Mouse (Mus musculus) lung, postnatal 0 days (tissue): ENCODE measurements around the gene Trcg1. TPM values are rescaled to one million over a fixed set of nuclear protein-coding genes. Genes with fewer than 3 reads are reported as not detected.
"Not testable (repeated sequence)": the region's sequence is repeated elsewhere in the genome, so short reads cannot be mapped to it uniquely, and the experiment has no call there.

ENCODE experiments used
- ATAC-seq: fragments of 200-750 bp; cut with Nextera tagmentation; 2 replicates; pipeline ENCODE4 v1.8.0; 2017; ENCODE audit warnings: moderate library complexity
- DNase-seq: peaks from one replicate; pipeline ENCODE4 v3.0.0-alpha.2; 2016; ENCODE audit warnings: low spot score
- H3K27ac ChIP-seq: fragments of 300-500 bp; sonication (generic); 2 replicates; pipeline ENCODE4 v1.5.1; 2014; ENCODE audit warnings: antibody characterized with exemption, mild to moderate bottlenecking, low read length, mixed read lengths
- H3K27me3 ChIP-seq: fragments of 300-500 bp; sonication (generic); replicated peaks from 2 replicates; pipeline ENCODE4 v1.6.1; 2014; ENCODE audit warnings: low read length, mixed read lengths; ENCODE audit not compliant: insufficient read depth
- H3K36me3 ChIP-seq: fragments of 300-500 bp; sonication (generic); 2 replicates; pipeline ENCODE4 v1.6.1; 2014; ENCODE audit warnings: low read length, mixed read lengths; ENCODE audit not compliant: insufficient read depth
- H3K4me1 ChIP-seq: fragments of 300-500 bp; sonication (generic); 2 replicates; pipeline ENCODE4 v1.6.1; 2014; ENCODE audit warnings: antibody characterized with exemption, low read depth, low read length, mixed read lengths; ENCODE audit not compliant: insufficient read depth
- H3K4me2 ChIP-seq: fragments of 300-500 bp; sonication (generic); replicated peaks from 2 replicates; pipeline ENCODE4 v1.6.1; 2014; ENCODE audit warnings: low read depth, mild to moderate bottlenecking, low read length, moderate library complexity, mixed read lengths
- H3K4me3 ChIP-seq: fragments of 300-500 bp; sonication (generic); 2 replicates; pipeline ENCODE4 v1.5.1; 2014; ENCODE audit warnings: low read depth, low read length
- H3K9ac ChIP-seq: fragments of 300-500 bp; sonication (generic); replicated peaks from 2 replicates; pipeline ENCODE4 v1.6.1; 2014; ENCODE audit warnings: low read depth, mild to moderate bottlenecking
- H3K9me3 ChIP-seq: fragments of 300-500 bp; sonication (generic); 2 replicates; pipeline ENCODE4 v1.6.1; 2016; ENCODE audit warnings: low read length, mixed read lengths
- CTCF ChIP-seq: IDR thresholded peaks from 2 replicates; pipeline ENCODE4 v1.5.1; 2016; ENCODE audit warnings: antibody characterized with exemption, mild to moderate bottlenecking
- EP300 ChIP-seq: IDR thresholded peaks from 2 replicates; pipeline ENCODE4 v1.6.1; 2016; ENCODE audit warnings: antibody characterized with exemption, mild to moderate bottlenecking, control low read depth
- WGBS: fragments of 180-500 bp; shearing (Covaris S2); extraction: QIAGEN DNeasy Blood & Tissue Kit; methylation state at CpG from one replicate; pipeline ENCODE4 v1.1.7; 2014; 5-methylcytosine and 5-hydroxymethylcytosine counted together
- polyA plus RNA-seq: library from polyadenylated mRNA; unstranded; fragments of >200 nt; fragmentation: Nextera tagmentation; extraction: Ambion mirVana; gene quantifications from 2 replicates; pipeline ENCODE4 v1.2.1, GENCODE M21; 2015

Gene Trcg1
- polyA plus RNA-seq: not detected in 2 replicates

- H3K36me3 ChIP-seq: no peaks in the 10 kb centered on the region
- no peaks in the 10 kb centered on the region for H3K9me3 ChIP-seq
- H3K9ac ChIP-seq: no peak within 1 kb of the TSS
- 90% methylated on average over 2 of the region's 2 CpGs for whole genome bisulfite sequencing
- no peak for TF ChIP-seq EP300
- TF ChIP-seq CTCF: no peak
- no peak within 1 kb of the TSS for H3K4me3 ChIP-seq
- no peak for DNase-seq
- H3K4me1 ChIP-seq: no peaks in the 10 kb centered on the region
- H3K27ac ChIP-seq: no peak within 1 kb of the TSS
- no peak within 1 kb of the TSS for H3K4me2 ChIP-seq
- ATAC-seq: no peak
- H3K27me3 ChIP-seq: no peaks in the 10 kb centered on the region
Measured at GRCm38 (mm10) chr9:57236256-57236655, at the start of gene Trcg1. TSS of gene Trcg1 (plus strand) at chr9:57236556.

- no peak overlapping the region for H3K4me2 ChIP-seq
- ATAC-seq: no peak
- H3K9me3 ChIP-seq: no peaks in the 10 kb centered on the region
- no peaks in the 10 kb centered on the region for H3K27me3 ChIP-seq
- TF ChIP-seq EP300: no peak
- no peak for TF ChIP-seq CTCF
- H3K36me3 ChIP-seq: no peaks in the 10 kb centered on the region
- no peak overlapping the region for H3K27ac ChIP-seq
- no peak for DNase-seq
- no peak overlapping the region for H3K9ac ChIP-seq
- 37% methylated on average over 3 of the region's 3 CpGs for WGBS
- no peaks in the 10 kb centered on the region for H3K4me1 ChIP-seq
- no peak overlapping the region for H3K4me3 ChIP-seq
Measured at GRCm38 (mm10) chr9:57196708-57197107, 39.6 kb upstream of the Trcg1 start.

GRCm38 (mm10) chr9:57197414-57197813 lies 38.9 kb upstream of the Trcg1 start:
- H3K4me3 ChIP-seq: no peak overlapping the region
- H3K27ac ChIP-seq: no peak overlapping the region
- DNase-seq: no peak
- no peak overlapping the region for H3K9ac ChIP-seq
- no peaks in the 10 kb centered on the region for H3K4me1 ChIP-seq
- ATAC-seq: no peak
- 71% methylated on average over 8 of the region's 8 CpGs for WGBS
- H3K4me2 ChIP-seq: no peak overlapping the region
- no peaks in the 10 kb centered on the region for H3K9me3 ChIP-seq
- no peaks in the 10 kb centered on the region for H3K27me3 ChIP-seq
- H3K36me3 ChIP-seq: no peaks in the 10 kb centered on the region
- TF ChIP-seq EP300 (no peak), CTCF (no peak)

GRCm38 (mm10) chr9:57202981-57203380 lies 33.4 kb upstream of the Trcg1 start:
- no peak overlapping the region for H3K4me2 ChIP-seq
- WGBS: 63% methylated on average over 7 of the region's 7 CpGs
- no peaks in the 10 kb centered on the region for H3K27me3 ChIP-seq
- H3K36me3 ChIP-seq: no peaks in the 10 kb centered on the region
- H3K27ac ChIP-seq: no peak overlapping the region
- no peaks in the 10 kb centered on the region for H3K9me3 ChIP-seq
- DNase-seq (no peak), ATAC-seq (no peak)
- H3K4me1 ChIP-seq: no peaks in the 10 kb centered on the region
- no peak overlapping the region for H3K9ac ChIP-seq
- TF ChIP-seq CTCF (no peak), EP300 (no peak)
- no peak overlapping the region for H3K4me3 ChIP-seq

- not testable (repeated sequence) for H3K27me3 ChIP-seq
Measured at GRCm38 (mm10) chr9:57203571-57203970, 32.8 kb upstream of the Trcg1 start.

GRCm38 (mm10) chr9:57206896-57207295 lies 29.5 kb upstream of the Trcg1 start:
- Histone ChIP-seq H3K4me2 (no peak overlapping the region), H3K27ac (no peak overlapping the region), H3K27me3 (no peaks in the 10 kb centered on the region), H3K36me3 (no peaks in the 10 kb centered on the region), H3K4me1 (no peaks in the 10 kb centered on the region), H3K9ac (no peak overlapping the region), H3K9me3 (no peaks in the 10 kb centered on the region), H3K4me3 (no peak overlapping the region)
- TF ChIP-seq EP300: no peak
- TF ChIP-seq CTCF: no peak
- DNase-seq (no peak), ATAC-seq (no peak)
- WGBS: 53% methylated on average over 2 of the region's 2 CpGs

More at GRCm38 (mm10) chr9:57203571-57203970, 32.8 kb upstream of the Trcg1 start:
- ATAC-seq, H3K27ac ChIP-seq, H3K4me3 ChIP-seq, H3K4me1 ChIP-seq, H3K9me3 ChIP-seq, H3K9ac ChIP-seq, H3K4me2 ChIP-seq, DNase-seq, H3K36me3 ChIP-seq: not testable (repeated sequence)
- 79% methylated on average over 13 of the region's 13 CpGs for WGBS

GRCm38 (mm10) chr9:57209316-57209715 lies 27.0 kb upstream of the Trcg1 start:
- Histone ChIP-seq H3K4me3 (no peak overlapping the region), H3K27ac (no peak overlapping the region), H3K27me3 (no peaks in the 10 kb centered on the region), H3K4me2 (no peak overlapping the region), H3K9ac (no peak overlapping the region), H3K4me1 (no peaks in the 10 kb centered on the region), H3K9me3 (no peaks in the 10 kb centered on the region), H3K36me3 (no peaks in the 10 kb centered on the region)
- peak; percentile 71 for DNase-seq
- TF ChIP-seq EP300 (no peak), CTCF (peak; percentile 72)
- 29% methylated on average over 3 of the region's 3 CpGs for WGBS
- ATAC-seq: no peak
